ENCODE assay signal across 9 mouse cellular contexts in the genomic region with DNA sequence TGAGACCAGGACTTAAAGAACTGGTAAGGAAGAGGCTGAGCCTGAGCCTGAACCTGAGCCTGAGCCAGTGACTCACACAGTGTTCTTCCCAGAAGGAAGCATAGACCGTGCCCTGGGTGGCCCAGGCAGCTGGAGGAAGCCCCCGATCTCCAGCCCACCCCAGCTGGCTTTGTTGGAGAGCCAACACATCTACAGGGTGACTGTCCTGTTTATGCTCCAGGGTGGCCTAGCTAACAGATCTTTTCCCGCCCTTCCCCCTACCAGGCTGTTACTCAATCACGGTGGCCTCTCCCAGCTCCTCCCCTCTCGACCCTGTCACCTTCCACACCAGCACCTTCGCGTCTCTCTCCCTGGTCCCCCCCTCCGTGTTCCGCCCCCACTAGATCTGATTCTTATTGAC. TPM values are rescaled to one million over a fixed set of nuclear protein-coding genes. Genes with fewer than 3 reads are reported as not detected.
DNase-seq lines count a peak whose midpoint lies in the region; ATAC-seq and TF ChIP-seq lines count a peak whose summit lies in the region.
"Had no signal": no experiment of that assay in that cellular context is flagged by ENCODE, and none has a peak within 500 bp of the region (broad histone marks: within the 10 kb centered on the region; RNA-seq: fewer than 3 reads in every experiment).

No protein-coding gene starts in this region.

- no peaks in the 10 kb centered on the region for H3K36me3 ChIP-seq in embryonic facial prominence, embryonic 15.5 days
- H3K36me3 ChIP-seq in liver, postnatal 0 days (replicated peaks; ENCODE audit: insufficient read depth, low read length), result no peaks in the 10 kb centered on the region

- no peak overlapping the region for H3K4me2 ChIP-seq in embryonic facial prominence, embryonic 15.5 days (replicated peaks)
- peak overlapping the region; percentile 22; the same call in 1 of the 2 replicates for H3K4me2 ChIP-seq in liver, postnatal 0 days (ENCODE audit: low read depth, low read length)

- ATAC-seq in embryonic facial prominence, embryonic 15.5 days (ENCODE audit: insufficient number of reproducible peaks, low FRiP score, low TSS enrichment, low read depth), result no peak
- ATAC-seq in liver, postnatal 0 days, result peak; percentile 31; the same call in 1 of the 2 replicates
- no peak for ATAC-seq in frontal cortex, adult (ENCODE audit: low TSS enrichment)
- ATAC-seq: activated CD4-positive, CD25-positive, alpha-beta regulatory T cell, adult 4 months had no signal

- intact Hi-C loops in left cerebral cortex, postnatal 4 days (cut with DNase I), result no loop called here
- intact Hi-C loops in left cerebral cortex, adult 2 months (cut with DNase I), result no loop called here

- no peaks in the 10 kb centered on the region for H3K27me3 ChIP-seq in embryonic facial prominence, embryonic 15.5 days
- no peaks in the 10 kb centered on the region for H3K27me3 ChIP-seq in liver, postnatal 0 days (ENCODE audit: insufficient read depth, low read length)

- DNase-seq in left cerebral cortex, postnatal 4 days, result peak; percentile 46
- no peak for DNase-seq in left cerebral cortex, adult 2 months (ENCODE audit: extremely low spot score in 1 of 2, low spot score in 2 of 2)
- DNase-seq in liver, postnatal 0 days, result peak; percentile 64
- peak; percentile 73 for DNase-seq in yolk sac, embryonic 10.5 days (ENCODE audit: low spot score)
- no peak for DNase-seq in gastrocnemius, adult 18-20 months (ENCODE audit: low spot score)
- DNase-seq: cerebellum, postnatal 14 days had no signal

- no peak for TF ChIP-seq CTCF in left cerebral cortex, adult 2 months (IDR thresholded peaks at IDR 0.05)
- no peak for TF ChIP-seq CTCF in liver, postnatal 0 days (IDR thresholded peaks at IDR 0.05; ENCODE audit: low read depth)

- no peak overlapping the region for H3K4me3 ChIP-seq in left cerebral cortex, adult 2 months
- H3K4me3 ChIP-seq in embryonic facial prominence, embryonic 15.5 days (replicated peaks), result no peak overlapping the region
- H3K4me3 ChIP-seq in liver, postnatal 0 days (ENCODE audit: low read depth, low read length), result no peak overlapping the region

- no peak overlapping the region for H3K9ac ChIP-seq in embryonic facial prominence, embryonic 15.5 days
- no peak overlapping the region for H3K9ac ChIP-seq in liver, postnatal 0 days (replicated peaks)

- no peak overlapping the region for H3K27ac ChIP-seq in left cerebral cortex, adult 2 months
- 0 out of 2 replicates have a peak overlapping the region, but pooled peaks have one; percentile 28 for H3K27ac ChIP-seq in embryonic facial prominence, embryonic 15.5 days (replicated peaks)
- peak overlapping the region; percentile 41 for H3K27ac ChIP-seq in liver, postnatal 0 days (ENCODE audit: low read depth)

- WGBS in embryonic facial prominence, embryonic 15.5 days, result 23% methylated on average over 9 of the region's 9 CpGs
- 40% methylated on average over 9 of the region's 9 CpGs for WGBS in liver, postnatal 0 days (ENCODE audit: insufficient replicate concordance)

- no peaks in the 10 kb centered on the region for H3K9me3 ChIP-seq in embryonic facial prominence, embryonic 15.5 days (replicated peaks)
- no peaks in the 10 kb centered on the region for H3K9me3 ChIP-seq in liver, postnatal 0 days (ENCODE audit: low read length)

- H3K4me1 ChIP-seq in embryonic facial prominence, embryonic 15.5 days, result peaks cover 68% of the 10 kb centered on the region
- peaks cover 26% of the 10 kb centered on the region for H3K4me1 ChIP-seq in liver, postnatal 0 days (ENCODE audit: insufficient read depth)

- no peak for TF ChIP-seq EP300 in liver, postnatal 0 days (IDR thresholded peaks at IDR 0.05; ENCODE audit: low read depth)

RNA-seq across cellular contexts. Expression of gene Ube2v1, which starts 44.9 kb away (rescaled TPM):
- 100 to 1,000 TPM; 217 TPM for total RNA-seq in left cerebral cortex, postnatal 4 days (2021)
- total RNA-seq in left cerebral cortex, adult 2 months (2021), result 100 to 1,000 TPM; 244 to 274 TPM
- 292 and 294 TPM in 2 replicates for polyA plus RNA-seq in embryonic facial prominence, embryonic 15.5 days (2015; fragmentation: Nextera tagmentation; extraction: Ambion mirVana)
- 122 TPM in 2 replicates for polyA plus RNA-seq in liver, postnatal 0 days (2015; fragmentation: Nextera tagmentation; extraction: Ambion mirVana)
- 100 to 1,000 TPM; 175 to 191 TPM for total RNA-seq in gastrocnemius, adult 18-20 months (2021)

RNA-seq across cellular contexts. Expression of gene Snai1, which starts 49.0 kb away (rescaled TPM):
- 1 to 10 TPM; 1.1 to 1.3 TPM for total RNA-seq in left cerebral cortex, postnatal 4 days (2021)
- total RNA-seq in left cerebral cortex, adult 2 months (2021), result under 1 TPM; 0.56 to 0.70 TPM
- polyA plus RNA-seq in embryonic facial prominence, embryonic 15.5 days (2015; fragmentation: Nextera tagmentation; extraction: Ambion mirVana), result 82.9 and 104 TPM in 2 replicates
- polyA plus RNA-seq in liver, postnatal 0 days (2015; fragmentation: Nextera tagmentation; extraction: Ambion mirVana), result 1.6 and 2.3 TPM in 2 replicates
- total RNA-seq in gastrocnemius, adult 18-20 months (2021), result 1 to 10 TPM in 1 of 2 experiments, under 1 TPM in 1; 0.73 to 1.0 TPM
- polyA plus RNA-seq: activated CD4-positive, CD25-positive, alpha-beta regulatory T cell, adult 4 months had no signal

Comparison
In these comparisons a context has a peak if more than half of its experiments do, and no peak if none do; other contexts are left out.
1. DNase-seq: peak in left cerebral cortex, postnatal 4 days (single experiment), liver, postnatal 0 days (single experiment) and yolk sac, embryonic 10.5 days (single experiment); none in left cerebral cortex, adult 2 months (0 of 2) and gastrocnemius, adult 18-20 months (single experiment).